Mouse (Mus musculus): Measurements from ENCODE around the gene C6. TPM values are rescaled to one million over a fixed set of nuclear protein-coding genes. Genes with fewer than 3 reads are reported as not detected.

Gene C6
- not detected in 2 replicates for polyA plus RNA-seq (2016; fragmentation: Nextera tagmentation; extraction: Ambion mirVana)

DNA sequence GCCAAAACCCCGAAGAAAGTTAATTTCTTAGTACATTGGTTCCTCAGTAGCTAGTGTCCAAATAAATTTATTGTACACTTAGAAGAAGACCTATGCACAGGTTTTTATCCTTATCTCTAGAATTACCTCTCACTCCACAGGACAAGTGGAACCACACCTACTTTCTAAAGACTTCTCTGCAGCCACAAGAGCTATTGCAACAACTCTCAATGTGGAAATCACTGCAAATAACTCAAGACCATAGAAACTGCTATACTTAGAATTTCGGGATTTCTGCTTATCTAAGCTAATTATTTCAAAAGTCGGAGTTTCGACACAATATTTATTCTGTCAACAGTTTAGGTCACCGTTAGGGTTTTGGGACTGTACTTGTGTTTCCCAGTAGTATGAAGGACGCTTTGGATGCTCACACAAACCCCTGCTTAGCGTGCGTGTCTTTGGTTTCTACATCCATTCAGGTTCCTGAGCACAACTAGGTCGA is at the start of gene C6:
TSS of gene C6 (plus strand) at position 346 of the 481 bp plus-strand sequence.
- H3K4me3 ChIP-seq (replicated peaks) = no peak within 1 kb of the TSS
- no peaks in the 10 kb centered on the region for H3K27me3 ChIP-seq
- ATAC-seq (ENCODE audit: low FRiP score) = no peak
- no peak within 1 kb of the TSS for H3K9ac ChIP-seq
- H3K27ac ChIP-seq = no peak within 1 kb of the TSS
- H3K9me3 ChIP-seq = no peaks in the 10 kb centered on the region
- H3K4me1 ChIP-seq = no peaks in the 10 kb centered on the region
- 92% methylated on average over 9 of the region's 9 CpGs for WGBS
- H3K36me3 ChIP-seq (replicated peaks) = no peaks in the 10 kb centered on the region
- H3K4me2 ChIP-seq = no peak within 1 kb of the TSS

DNA sequence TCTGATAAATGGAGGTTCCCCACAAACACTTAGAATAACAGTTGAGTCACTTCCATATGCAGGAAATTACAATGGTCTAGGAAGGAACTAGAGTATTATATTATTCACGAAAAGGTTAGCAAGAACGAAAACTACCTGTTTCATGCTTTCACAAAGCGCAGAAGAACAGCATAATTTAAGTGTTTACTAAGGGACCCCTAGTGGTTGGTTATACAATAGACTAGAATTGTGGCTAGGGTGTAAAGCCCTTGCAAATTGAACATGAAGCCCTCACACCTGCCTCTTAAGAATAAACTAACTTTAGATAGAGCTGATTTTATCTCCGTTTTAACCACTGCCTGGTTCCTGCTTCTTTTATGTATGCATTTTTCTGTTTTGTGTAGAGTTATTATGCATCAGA is 29.4 kb upstream of the C6 start:
- ATAC-seq (ENCODE audit: low FRiP score) = no peak
- 81% methylated on average over 4 of the region's 4 CpGs for WGBS
- Histone ChIP-seq H3K9ac (no peak overlapping the region), H3K27ac (no peak overlapping the region), H3K4me2 (no peak overlapping the region), H3K9me3 (peaks cover 11% of the 10 kb centered on the region; the same call in 1 of the 2 replicates), H3K4me1 (no peaks in the 10 kb centered on the region), H3K36me3 (replicated peaks) (no peaks in the 10 kb centered on the region), H3K27me3 (no peaks in the 10 kb centered on the region), H3K4me3 (replicated peaks) (no peak overlapping the region)

DNA sequence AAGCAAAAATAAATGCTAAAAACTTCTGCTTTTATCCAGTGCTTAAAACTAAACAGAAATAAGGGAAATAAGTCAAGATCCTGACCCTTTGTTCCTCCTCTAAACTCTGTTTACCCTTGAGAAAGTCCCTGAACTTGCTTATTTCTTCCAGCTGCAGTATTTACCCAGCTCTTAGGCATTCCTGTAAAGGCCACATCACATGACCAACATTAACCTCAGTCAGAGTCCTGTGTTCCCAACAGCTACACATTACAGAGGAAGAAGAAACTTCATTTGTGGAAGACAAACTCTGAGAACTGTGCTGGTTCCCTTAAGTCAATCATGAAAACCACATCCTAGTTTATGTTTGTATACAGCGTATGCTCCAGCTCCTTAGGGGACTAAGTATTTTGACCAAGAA is 7.2 kb downstream of the C6 start:
- no peak overlapping the region for H3K27ac ChIP-seq
- H3K27me3 ChIP-seq = no peaks in the 10 kb centered on the region
- ATAC-seq (ENCODE audit: low FRiP score) = no peak
- H3K4me2 ChIP-seq = no peak overlapping the region
- H3K9ac ChIP-seq = no peak overlapping the region
- H3K36me3 ChIP-seq (replicated peaks) = no peaks in the 10 kb centered on the region
- H3K4me1 ChIP-seq = no peaks in the 10 kb centered on the region
- WGBS = 91% methylated on average over 1 of the region's 1 CpGs
- H3K9me3 ChIP-seq = no peaks in the 10 kb centered on the region
- H3K4me3 ChIP-seq (replicated peaks) = no peak overlapping the region

DNA sequence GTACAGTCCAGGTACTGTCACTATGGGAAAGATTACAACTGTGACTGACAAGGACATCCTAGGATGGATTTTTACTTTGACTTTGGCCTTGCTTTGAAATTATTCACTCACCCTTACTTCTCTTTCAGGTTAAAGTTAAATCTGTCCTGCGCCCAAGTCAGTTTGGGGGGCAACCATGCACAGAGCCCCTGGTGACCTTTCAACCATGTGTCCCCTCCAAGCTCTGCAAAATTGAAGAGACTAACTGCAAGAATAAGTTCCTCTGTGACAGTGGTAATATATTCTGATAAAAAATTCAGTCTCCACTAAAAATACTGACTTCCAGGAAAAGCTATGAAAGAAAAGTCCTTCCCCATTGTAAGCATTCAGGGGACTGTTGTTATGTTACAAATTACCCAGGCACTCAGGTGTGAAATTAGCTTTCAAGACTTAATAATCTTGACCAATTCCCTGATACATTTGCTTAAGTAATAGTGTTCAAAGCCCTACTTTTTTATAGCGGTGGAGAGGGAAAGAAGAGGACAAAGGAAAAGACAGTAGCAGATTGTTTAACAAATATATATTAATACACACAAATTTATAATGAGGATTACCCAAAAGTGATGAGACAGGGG is 8.1 kb downstream of the C6 start:
- WGBS = 80% methylated on average over 2 of the region's 2 CpGs
- H3K4me2 ChIP-seq = no peak overlapping the region

DNA sequence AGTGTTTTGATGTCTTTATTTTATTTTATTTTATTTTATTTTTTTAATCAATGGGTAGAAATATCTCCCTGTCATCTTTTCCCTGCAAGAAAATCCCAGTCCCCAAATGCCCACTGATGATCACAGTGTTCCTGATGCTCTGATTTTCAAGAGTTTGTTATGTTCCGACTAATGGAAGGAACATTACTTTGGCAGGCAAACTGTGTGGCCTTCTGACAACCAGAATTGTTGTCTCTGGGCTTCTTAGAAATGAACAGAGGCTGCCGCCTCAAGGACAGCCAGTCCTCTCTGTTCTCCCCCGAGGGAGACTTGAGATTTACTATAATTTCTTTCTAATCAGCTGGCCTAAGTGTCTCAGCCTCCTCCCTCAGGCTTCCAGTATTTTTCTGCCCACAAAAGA is 20.7 kb downstream of the C6 start:
- H3K4me2 ChIP-seq = no peak overlapping the region
- no peaks in the 10 kb centered on the region for H3K36me3 ChIP-seq (replicated peaks)
- H3K9ac ChIP-seq = no peak overlapping the region
- 80% methylated on average over 3 of the region's 3 CpGs for WGBS
- no peak overlapping the region for H3K27ac ChIP-seq
- H3K9me3 ChIP-seq = no peaks in the 10 kb centered on the region
- no peak for ATAC-seq (ENCODE audit: low FRiP score)
- H3K4me3 ChIP-seq (replicated peaks) = no peak overlapping the region
- no peaks in the 10 kb centered on the region for H3K27me3 ChIP-seq
- no peaks in the 10 kb centered on the region for H3K4me1 ChIP-seq

More for the DNA sequence above, 8.1 kb downstream of the C6 start:
- Histone ChIP-seq H3K27ac (no peak overlapping the region), H3K9me3 (no peaks in the 10 kb centered on the region), H3K27me3 (no peaks in the 10 kb centered on the region), H3K36me3 (replicated peaks) (no peaks in the 10 kb centered on the region), H3K4me1 (no peaks in the 10 kb centered on the region), H3K9ac (no peak overlapping the region), H3K4me3 (replicated peaks) (no peak overlapping the region)
- ATAC-seq (ENCODE audit: low FRiP score) = no peak

DNA sequence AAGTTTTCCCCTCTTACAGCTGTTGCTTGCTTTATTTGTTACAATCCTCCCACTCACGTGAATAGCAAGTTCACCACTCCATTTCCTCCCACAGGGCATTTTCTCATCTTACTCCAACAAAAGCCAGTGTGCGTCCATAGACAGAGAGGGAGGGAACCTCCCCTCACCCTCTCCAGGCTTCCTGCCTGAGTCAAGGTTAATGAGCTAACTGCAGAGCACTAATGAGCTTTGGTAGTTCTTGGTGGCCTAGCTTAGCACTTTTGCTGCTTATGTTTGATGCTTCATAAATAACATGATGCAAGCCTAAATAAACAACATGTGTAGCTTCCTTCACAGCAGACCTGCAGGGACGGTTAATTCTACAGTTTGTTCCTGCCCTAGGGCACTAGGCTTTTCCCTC is 63.4 kb downstream of the C6 start:
- ATAC-seq (ENCODE audit: low FRiP score) = no peak
- no peak overlapping the region for H3K4me2 ChIP-seq
- peaks cover 5% of the 10 kb centered on the region; the same call in 1 of the 2 replicates for H3K4me1 ChIP-seq
- 27% methylated on average over 3 of the region's 3 CpGs for WGBS
- no peak overlapping the region for H3K9ac ChIP-seq
- no peak overlapping the region for H3K27ac ChIP-seq
- H3K36me3 ChIP-seq (replicated peaks) = no peaks in the 10 kb centered on the region
- H3K9me3 ChIP-seq = no peaks in the 10 kb centered on the region
- H3K4me3 ChIP-seq (replicated peaks) = no peak overlapping the region
- H3K27me3 ChIP-seq = no peaks in the 10 kb centered on the region

DNA sequence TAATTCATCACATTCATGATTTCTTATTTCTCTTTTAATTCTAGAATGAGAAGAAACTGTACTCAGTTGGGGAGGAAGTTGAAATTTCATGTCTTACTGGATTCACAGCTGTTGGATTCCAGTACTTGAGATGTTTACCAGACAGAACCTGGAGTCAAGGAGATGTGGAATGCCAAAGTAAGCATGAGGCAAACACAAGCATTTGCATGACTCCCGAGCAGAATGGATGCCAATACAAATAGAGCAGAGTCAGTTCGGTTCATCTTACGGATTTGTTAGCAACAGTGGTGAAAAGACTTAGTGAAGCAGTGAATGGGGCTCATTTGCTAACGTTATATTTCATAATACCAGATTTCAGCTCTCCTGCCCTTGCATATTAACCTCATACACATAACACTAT is 69.9 kb downstream of the C6 start:
- ATAC-seq (ENCODE audit: low FRiP score) = no peak
- H3K27ac ChIP-seq = no peak overlapping the region
- no peak overlapping the region for H3K4me2 ChIP-seq
- 79% methylated on average over 4 of the region's 4 CpGs for WGBS
- no peaks in the 10 kb centered on the region for H3K4me1 ChIP-seq
- H3K27me3 ChIP-seq = no peaks in the 10 kb centered on the region
- no peaks in the 10 kb centered on the region for H3K36me3 ChIP-seq (replicated peaks)
- H3K4me3 ChIP-seq (replicated peaks) = no peak overlapping the region
- H3K9me3 ChIP-seq = no peaks in the 10 kb centered on the region
- H3K9ac ChIP-seq = no peak overlapping the region

DNA sequence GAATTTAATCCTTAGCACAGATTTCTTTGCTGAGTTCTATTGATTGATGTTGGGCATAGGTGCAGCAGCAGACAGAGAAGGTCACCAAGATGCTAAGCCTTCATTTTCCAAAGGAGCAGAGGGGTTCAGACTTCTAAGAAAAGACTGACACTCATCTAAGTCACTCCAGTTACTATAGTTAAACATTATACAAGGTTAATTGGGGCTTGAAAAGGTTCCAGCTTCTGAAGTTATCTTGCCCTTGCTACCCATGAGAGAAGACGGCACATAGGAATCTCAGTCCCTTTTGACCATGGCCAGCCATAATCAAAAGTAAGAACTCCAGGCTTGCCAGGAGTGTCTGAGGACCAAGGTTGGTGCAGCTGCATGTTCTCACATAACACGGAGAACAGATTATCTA is 77.3 kb downstream of the C6 start:
- no peak for ATAC-seq (ENCODE audit: low FRiP score)
- 91% methylated on average over 2 of the region's 2 CpGs for WGBS
- H3K9ac ChIP-seq = no peak overlapping the region
- H3K4me2 ChIP-seq = no peak overlapping the region
- no peaks in the 10 kb centered on the region for H3K9me3 ChIP-seq
- H3K27me3 ChIP-seq = no peaks in the 10 kb centered on the region
- no peak overlapping the region for H3K27ac ChIP-seq
- H3K4me3 ChIP-seq (replicated peaks) = no peak overlapping the region
- no peaks in the 10 kb centered on the region for H3K36me3 ChIP-seq (replicated peaks)
- no peaks in the 10 kb centered on the region for H3K4me1 ChIP-seq

DNA sequence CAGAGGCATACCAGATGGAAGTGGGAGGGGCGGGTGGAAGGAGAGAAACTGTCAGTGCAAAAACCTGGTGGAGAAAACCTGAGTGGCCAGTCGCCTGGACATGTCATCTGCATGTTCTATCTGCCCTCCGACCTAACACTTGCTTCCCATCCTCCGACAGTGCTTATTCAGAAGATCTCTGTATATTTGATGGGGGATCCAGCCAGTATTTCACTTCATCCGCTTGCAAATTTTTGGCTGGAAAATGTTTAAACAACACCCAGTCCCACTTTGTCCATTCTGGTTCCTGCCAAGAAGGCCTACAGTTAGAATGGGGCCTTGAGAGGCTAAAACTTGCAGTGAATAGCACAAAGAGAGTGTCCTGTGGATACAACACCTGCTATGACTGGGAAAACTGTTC is 81.2 kb downstream of the C6 start:
- ATAC-seq (ENCODE audit: low FRiP score) = no peak
- Histone ChIP-seq H3K36me3 (replicated peaks) (no peaks in the 10 kb centered on the region), H3K4me2 (no peak overlapping the region)

DNA sequence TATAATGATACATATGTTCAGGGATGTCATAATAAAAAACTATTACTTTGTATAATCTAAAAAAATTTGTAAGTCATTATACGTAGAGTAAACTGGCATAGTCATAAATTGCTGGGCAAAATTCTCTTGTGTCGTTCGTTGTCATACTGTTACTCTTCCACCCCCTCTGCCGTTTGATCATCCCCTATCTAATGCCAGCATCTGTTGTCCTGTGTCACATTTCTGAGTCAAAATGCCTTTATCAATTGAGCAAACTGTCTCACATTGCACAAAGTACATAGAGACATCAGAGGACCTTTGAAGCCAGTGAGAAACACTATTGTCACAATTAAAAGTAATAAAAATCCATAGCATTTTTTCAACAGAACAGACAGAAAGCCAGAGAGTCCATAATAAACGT is 88.0 kb downstream of the C6 start:
- Histone ChIP-seq H3K4me3 (replicated peaks) (no peak overlapping the region), H3K4me2 (no peak overlapping the region), H3K27me3 (no peaks in the 10 kb centered on the region), H3K4me1 (no peaks in the 10 kb centered on the region), H3K9me3 (no peaks in the 10 kb centered on the region), H3K36me3 (replicated peaks) (no peaks in the 10 kb centered on the region), H3K27ac (no peak overlapping the region), H3K9ac (no peak overlapping the region)
- no peak for ATAC-seq (ENCODE audit: low FRiP score)
- WGBS = 92% methylated on average over 5 of the region's 5 CpGs

More for the DNA sequence above, 81.2 kb downstream of the C6 start:
- Histone ChIP-seq H3K4me1 (no peaks in the 10 kb centered on the region), H3K9ac (no peak overlapping the region), H3K27me3 (no peaks in the 10 kb centered on the region), H3K4me3 (replicated peaks) (no peak overlapping the region), H3K27ac (no peak overlapping the region), H3K9me3 (no peaks in the 10 kb centered on the region)
- 90% methylated on average over 5 of the region's 5 CpGs for WGBS

DNA sequence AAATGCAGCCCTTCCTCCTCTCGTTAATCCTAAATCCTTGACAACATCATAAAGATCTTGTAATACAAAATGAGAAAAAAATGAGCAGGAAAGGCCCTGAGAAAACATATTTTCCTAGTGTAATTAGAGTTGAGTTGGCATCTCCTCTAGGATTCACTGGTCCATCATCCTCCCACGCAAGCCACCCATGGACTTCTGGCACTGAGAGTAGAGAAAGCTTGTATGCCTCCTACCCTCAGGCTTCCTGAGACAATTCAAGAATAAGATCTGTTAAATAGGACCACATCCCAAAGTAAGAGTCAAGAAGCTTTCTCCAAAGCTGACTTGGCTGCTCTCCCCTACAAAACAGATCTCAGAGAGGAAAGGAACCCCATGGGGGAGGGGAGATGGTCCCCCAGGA is 88.7 kb downstream of the C6 start:
- H3K36me3 ChIP-seq (replicated peaks) = no peaks in the 10 kb centered on the region
- H3K9ac ChIP-seq = no peak overlapping the region
- H3K27me3 ChIP-seq = no peaks in the 10 kb centered on the region
- no peaks in the 10 kb centered on the region for H3K4me1 ChIP-seq
- no peaks in the 10 kb centered on the region for H3K9me3 ChIP-seq
- no peak overlapping the region for H3K4me3 ChIP-seq (replicated peaks)
- ATAC-seq (ENCODE audit: low FRiP score) = no peak
- 89% methylated on average over 2 of the region's 2 CpGs for WGBS
- H3K27ac ChIP-seq = no peak overlapping the region
- no peak overlapping the region for H3K4me2 ChIP-seq

DNA sequence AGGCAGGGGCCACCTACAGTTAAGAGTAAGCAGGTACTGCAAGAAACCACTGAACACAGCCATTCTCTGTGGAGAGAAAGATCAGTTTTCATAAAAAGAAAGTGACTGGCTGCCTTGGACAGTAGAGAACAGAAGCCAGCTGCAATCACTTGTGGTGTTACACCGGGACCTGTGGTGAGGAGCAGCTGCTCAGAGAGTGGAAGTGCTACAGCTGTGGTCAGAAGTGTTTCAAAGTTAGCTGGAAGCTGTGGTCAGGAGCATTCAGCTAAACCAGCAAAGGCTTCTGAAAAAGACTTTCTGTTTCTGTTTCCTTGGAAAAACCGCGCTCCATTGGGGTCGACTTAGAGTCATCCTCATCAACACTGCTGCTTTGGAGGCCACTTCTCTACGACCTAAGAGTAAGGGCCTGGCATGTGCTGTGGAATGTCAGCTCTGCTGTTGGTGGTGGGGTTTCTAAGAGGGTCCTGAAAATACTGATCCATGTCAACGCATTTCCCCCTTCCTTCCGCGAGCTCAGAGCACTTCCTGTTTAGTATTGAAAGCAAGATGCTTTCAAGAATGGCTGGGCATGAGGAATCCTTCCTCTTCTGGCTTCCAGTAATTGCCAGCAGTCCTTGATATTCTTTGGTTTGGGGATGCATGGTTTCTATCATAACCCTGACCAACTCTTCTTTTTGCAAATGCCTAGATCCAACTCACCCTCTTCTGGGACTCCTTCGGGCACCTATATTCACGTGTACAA is 89.9 kb downstream of the C6 start:
- Histone ChIP-seq H3K9ac (no peak overlapping the region), H3K4me3 (replicated peaks) (no peak overlapping the region), H3K9me3 (no peaks in the 10 kb centered on the region), H3K27me3 (no peaks in the 10 kb centered on the region), H3K27ac (no peak overlapping the region), H3K4me1 (no peaks in the 10 kb centered on the region), H3K36me3 (replicated peaks) (no peaks in the 10 kb centered on the region), H3K4me2 (no peak overlapping the region)
- no peak for ATAC-seq (ENCODE audit: low FRiP score)
- WGBS = 91% methylated on average over 10 of the region's 10 CpGs

DNA sequence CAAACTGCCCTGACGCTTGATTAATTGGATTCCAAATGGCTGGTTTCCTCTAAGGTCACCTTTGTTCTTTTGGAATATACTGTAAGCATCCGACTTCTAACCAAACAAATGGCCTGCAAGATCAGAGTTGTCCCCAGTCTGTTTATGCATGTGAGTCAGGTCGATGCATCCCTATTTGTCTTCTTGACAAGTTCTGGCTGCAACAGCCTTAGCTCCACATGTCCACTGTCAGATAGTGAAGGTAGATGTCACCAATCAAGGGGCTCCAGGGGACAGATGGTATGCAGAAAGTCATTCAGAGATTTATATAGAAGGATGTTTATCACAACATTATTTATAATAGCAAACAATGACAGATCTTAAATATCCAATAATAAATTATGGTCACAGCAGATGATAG is 91.5 kb downstream of the C6 start:
- Histone ChIP-seq H3K36me3 (replicated peaks) (no peaks in the 10 kb centered on the region), H3K4me1 (no peaks in the 10 kb centered on the region), H3K4me2 (no peak overlapping the region), H3K4me3 (replicated peaks) (no peak overlapping the region), H3K9ac (no peak overlapping the region), H3K9me3 (no peaks in the 10 kb centered on the region), H3K27ac (no peak overlapping the region), H3K27me3 (no peaks in the 10 kb centered on the region)
- ATAC-seq (ENCODE audit: low FRiP score) = no peak
- 83% methylated on average over 3 of the region's 3 CpGs for WGBS

Data from forebrain, embryonic 12.5 days (tissue).